Mouse (Mus musculus) midbrain, embryonic 16.5 days (tissue): Measurements from ENCODE around the gene Tead2. TPM values are rescaled to one million over a fixed set of nuclear protein-coding genes. Genes with fewer than 3 reads are reported as not detected.
"Not testable (repeated sequence)": the region's sequence is repeated elsewhere in the genome, so short reads cannot be mapped to it uniquely, and the experiment has no call there.

ENCODE experiments used
- ATAC-seq: fragments of 200-750 bp; cut with Nextera tagmentation; 2 replicates; pipeline ENCODE4 v1.8.0; 2017; ENCODE audit warnings: moderate TSS enrichment
- H3K27ac ChIP-seq: fragments of 300-500 bp; sonication (generic); 2 replicates; pipeline ENCODE4 v1.5.1; 2014; ENCODE audit warnings: mild to moderate bottlenecking, low read length, mixed read lengths
- H3K27me3 ChIP-seq: fragments of 300-500 bp; sonication (generic); 2 replicates; pipeline ENCODE4 v1.6.1; 2014; ENCODE audit warnings: low read depth, low read length, mixed read lengths; ENCODE audit not compliant: control insufficient read depth, insufficient read depth
- H3K36me3 ChIP-seq: fragments of 300-500 bp; sonication (generic); 2 replicates; pipeline ENCODE4 v1.6.1; 2014; ENCODE audit warnings: mild to moderate bottlenecking, low read length, moderate library complexity, mixed read lengths; ENCODE audit not compliant: control insufficient read depth, insufficient read depth
- H3K4me1 ChIP-seq: fragments of 300-500 bp; sonication (generic); 2 replicates; pipeline ENCODE4 v1.6.1; 2014; ENCODE audit warnings: mild to moderate bottlenecking, low read length, mixed read lengths; ENCODE audit not compliant: control insufficient read depth, insufficient read depth
- H3K4me2 ChIP-seq: fragments of 300-500 bp; sonication (generic); 2 replicates; pipeline ENCODE4 v1.6.1; 2014; ENCODE audit warnings: mild to moderate bottlenecking, low read length, mixed read lengths
- H3K4me3 ChIP-seq: fragments of 300-500 bp; sonication (generic); 2 replicates; pipeline ENCODE4 v1.5.1; 2014; ENCODE audit warnings: low read depth, mild to moderate bottlenecking, low read length, moderate library complexity, mixed read lengths
- H3K9ac ChIP-seq: fragments of 300-500 bp; sonication (generic); 2 replicates; pipeline ENCODE4 v1.6.1; 2014; ENCODE audit warnings: low read depth, low read length, mixed read lengths
- H3K9me3 ChIP-seq: fragments of 300-500 bp; sonication (generic); replicated peaks from 2 replicates; pipeline ENCODE4 v1.6.1; 2014; ENCODE audit warnings: mild to moderate bottlenecking, low read length, mixed read lengths; ENCODE audit not compliant: control insufficient read depth, poor library complexity, severe bottlenecking
- WGBS: fragments of 180-500 bp; shearing (Covaris S2); extraction: QIAGEN DNeasy Blood & Tissue Kit; methylation state at CpG from one replicate; pipeline ENCODE4 v1.1.7; 2014; 5-methylcytosine and 5-hydroxymethylcytosine counted together
- polyA plus RNA-seq: library from polyadenylated mRNA; unstranded; fragments of >200 nt; fragmentation: Nextera tagmentation; extraction: Ambion mirVana; gene quantifications from 2 replicates; pipeline ENCODE4 v1.2.1, GENCODE M21; 2015

Gene Tead2
- polyA plus RNA-seq, 1 experiment from 2014 or later, result 30.5 TPM

DNA sequence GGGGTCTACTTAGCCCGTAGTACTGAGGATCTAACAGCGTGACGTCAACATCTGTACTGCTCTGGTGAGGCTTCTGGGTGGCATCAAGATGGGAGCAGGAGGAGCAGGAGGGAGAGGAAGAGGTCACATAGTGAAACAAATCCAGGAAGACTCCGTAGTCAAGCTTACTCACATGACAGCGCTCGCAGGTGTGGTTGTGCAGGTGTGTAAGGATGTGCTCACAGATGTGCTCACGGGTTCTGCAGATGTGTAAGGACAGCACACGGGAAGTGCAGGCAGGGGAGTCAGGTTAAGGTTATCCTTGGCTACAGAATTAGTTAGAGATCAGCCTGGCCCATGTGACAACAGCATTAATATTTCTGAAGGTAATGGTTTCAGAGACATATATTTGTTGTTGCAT lies 38.3 kb downstream of the Tead2 start:
- Histone ChIP-seq H3K9me3 (no peaks in the 10 kb centered on the region), H3K27ac (no peak overlapping the region), H3K4me3 (no peak overlapping the region), H3K4me1 (no peaks in the 10 kb centered on the region), H3K9ac (no peak overlapping the region), H3K36me3 (no peaks in the 10 kb centered on the region), H3K27me3 (no peaks in the 10 kb centered on the region), H3K4me2 (no peak overlapping the region)
- 92% methylated on average over 8 of the region's 8 CpGs for WGBS
- ATAC-seq, result no peak

DNA sequence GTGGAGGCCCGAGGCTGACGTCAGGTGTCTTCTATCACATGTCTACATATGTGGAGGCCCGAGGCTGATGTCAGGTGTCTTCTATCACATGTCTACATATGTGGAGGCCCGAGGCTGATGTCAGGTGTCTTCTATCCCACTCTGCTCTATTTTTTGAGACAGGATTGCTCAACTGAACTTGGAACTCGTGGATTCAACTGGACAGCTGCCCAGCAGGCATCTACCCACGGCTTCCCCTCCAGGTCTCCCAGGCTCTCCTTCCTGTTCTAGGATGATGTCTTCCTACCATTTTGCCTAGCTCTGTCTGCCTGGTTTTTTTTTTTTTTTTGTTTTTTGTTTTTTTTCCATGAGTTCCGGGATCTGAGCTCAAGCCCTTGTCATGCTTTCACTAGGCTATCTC lies 40.3 kb downstream of the Tead2 start:
- 81% methylated on average over 5 of the region's 7 CpGs for WGBS
- not testable (repeated sequence) for H3K27ac ChIP-seq

GRCm38 (mm10) chr7:45257063-45257840 lies 41.7 kb downstream of the Tead2 start:
- no peak overlapping the region for H3K4me3 ChIP-seq
- no peak for ATAC-seq
- no peak overlapping the region for H3K27ac ChIP-seq
- H3K4me2 ChIP-seq, result no peak overlapping the region
- H3K9me3 ChIP-seq, result no peaks in the 10 kb centered on the region
- no peaks in the 10 kb centered on the region for H3K27me3 ChIP-seq
- WGBS, result 55% methylated on average over 11 of the region's 11 CpGs
- no peak overlapping the region for H3K9ac ChIP-seq
- H3K36me3 ChIP-seq, result no peaks in the 10 kb centered on the region
- H3K4me1 ChIP-seq, result no peaks in the 10 kb centered on the region

More for the DNA sequence above, 40.3 kb downstream of the Tead2 start:
- not testable (repeated sequence) for H3K9me3 ChIP-seq, H3K9ac ChIP-seq, H3K4me1 ChIP-seq, H3K4me3 ChIP-seq, ATAC-seq, H3K36me3 ChIP-seq, H3K27me3 ChIP-seq, H3K4me2 ChIP-seq

DNA sequence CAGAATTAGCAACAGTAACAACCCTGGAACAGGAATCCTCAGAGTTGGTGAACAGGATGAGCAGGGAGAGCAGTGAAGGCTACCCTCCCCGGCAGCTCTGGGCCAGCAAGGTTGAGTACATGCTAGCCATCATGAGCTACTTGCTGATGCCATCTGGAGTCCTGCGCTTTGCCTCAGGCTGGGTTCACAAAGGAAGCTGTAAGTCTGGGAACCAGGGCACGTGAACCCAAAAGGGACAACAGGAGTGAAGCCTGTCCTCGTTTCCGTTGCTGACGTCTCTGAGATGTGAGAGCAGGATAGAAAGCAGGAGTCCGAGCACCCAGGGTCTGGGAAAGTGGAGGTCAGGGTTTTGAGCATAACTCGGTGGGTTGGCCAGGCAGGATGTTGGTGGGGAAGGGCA lies 43.7 kb downstream of the Tead2 start:
- no peak overlapping the region for H3K4me3 ChIP-seq
- H3K4me1 ChIP-seq, result no peaks in the 10 kb centered on the region
- WGBS, result 88% methylated on average over 8 of the region's 8 CpGs
- no peak overlapping the region for H3K27ac ChIP-seq
- H3K9ac ChIP-seq, result no peak overlapping the region
- no peak for ATAC-seq
- no peak overlapping the region for H3K4me2 ChIP-seq
- no peaks in the 10 kb centered on the region for H3K36me3 ChIP-seq
- H3K27me3 ChIP-seq, result no peaks in the 10 kb centered on the region
- no peaks in the 10 kb centered on the region for H3K9me3 ChIP-seq

DNA sequence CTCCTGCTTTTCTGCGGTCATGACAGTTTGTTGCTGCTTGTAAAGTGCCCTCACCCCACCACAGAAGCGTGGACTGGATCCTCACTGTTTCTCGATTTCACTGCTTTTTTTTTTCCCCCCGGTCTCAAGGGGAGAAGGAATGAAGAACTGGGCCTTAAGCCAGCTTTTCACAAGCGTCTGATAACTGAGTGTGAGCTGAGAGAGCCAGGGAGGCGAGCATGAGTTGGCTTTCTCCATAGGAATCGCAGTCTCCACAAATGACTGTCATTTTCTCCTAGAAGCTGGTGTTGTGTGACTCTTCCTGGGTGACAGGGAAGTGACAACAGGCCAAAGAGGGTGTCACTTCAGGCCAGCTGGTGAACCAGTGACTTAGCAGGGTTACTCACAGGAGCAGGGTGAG lies 46.7 kb downstream of the Tead2 start:
- no peak overlapping the region for H3K4me3 ChIP-seq

DNA sequence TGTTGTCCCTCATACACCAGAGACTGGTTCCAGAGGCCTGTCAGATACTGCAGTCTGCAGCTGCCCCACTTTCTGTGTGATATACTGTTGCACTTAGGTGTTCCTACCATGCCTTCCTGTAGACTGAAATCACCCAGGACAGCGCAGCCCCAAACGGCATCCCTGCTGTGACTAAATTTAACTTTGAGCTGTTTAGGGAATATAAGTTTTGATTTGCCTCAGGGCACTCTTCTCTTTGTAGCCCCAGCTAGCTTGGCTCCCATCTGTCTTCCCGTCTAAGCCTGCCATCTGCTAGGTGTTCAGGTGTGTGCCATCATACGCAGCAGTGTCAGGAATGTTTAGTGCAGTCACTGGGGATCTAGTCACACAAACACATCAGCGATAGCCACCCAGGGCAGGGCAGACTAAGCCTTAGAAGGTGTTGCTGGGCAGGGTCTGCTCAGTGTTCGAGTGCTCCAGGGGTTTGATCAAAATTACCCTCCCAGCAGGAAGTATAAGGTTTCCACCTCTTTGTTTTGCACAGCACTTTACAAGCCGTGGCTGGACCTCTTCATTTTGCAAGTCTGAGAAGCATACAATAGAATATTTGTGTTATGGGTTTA lies 47.6 kb downstream of the Tead2 start:
- WGBS, result 80% methylated on average over 7 of the region's 7 CpGs
- H3K9me3 ChIP-seq, result no peaks in the 10 kb centered on the region
- ATAC-seq, result no peak
- H3K27me3 ChIP-seq, result no peaks in the 10 kb centered on the region
- no peak overlapping the region for H3K4me3 ChIP-seq
- no peaks in the 10 kb centered on the region for H3K4me1 ChIP-seq
- no peak overlapping the region for H3K4me2 ChIP-seq
- no peak overlapping the region for H3K9ac ChIP-seq
- no peak overlapping the region for H3K27ac ChIP-seq
- H3K36me3 ChIP-seq, result no peaks in the 10 kb centered on the region

More for the DNA sequence above, 46.7 kb downstream of the Tead2 start:
- H3K4me1 ChIP-seq, result no peaks in the 10 kb centered on the region
- no peak for ATAC-seq
- H3K27ac ChIP-seq, result no peak overlapping the region
- no peak overlapping the region for H3K9ac ChIP-seq
- no peaks in the 10 kb centered on the region for H3K36me3 ChIP-seq
- no peak overlapping the region for H3K4me2 ChIP-seq
- 63% methylated on average over 7 of the region's 7 CpGs for whole genome bisulfite sequencing
- no peaks in the 10 kb centered on the region for H3K9me3 ChIP-seq
- H3K27me3 ChIP-seq, result no peaks in the 10 kb centered on the region

- H3K9ac ChIP-seq, result no peak overlapping the region
- no peaks in the 10 kb centered on the region for H3K27me3 ChIP-seq
- no peak for ATAC-seq
- H3K4me1 ChIP-seq, result no peaks in the 10 kb centered on the region
- H3K4me2 ChIP-seq, result no peak overlapping the region
- no peak overlapping the region for H3K4me3 ChIP-seq
- no peak overlapping the region for H3K27ac ChIP-seq
- 75% methylated on average over 3 of the region's 3 CpGs for WGBS
- no peaks in the 10 kb centered on the region for H3K36me3 ChIP-seq
- no peaks in the 10 kb centered on the region for H3K9me3 ChIP-seq
These were observed 48.8 kb downstream of the Tead2 start for GRCm38 (mm10) chr7:45264348-45264747.

GRCm38 (mm10) chr7:45265518-45265917 lies 50.0 kb downstream of the Tead2 start:
- WGBS, result 91% methylated on average over 1 of the region's 1 CpGs
- no peak for ATAC-seq
- H3K4me1 ChIP-seq, result no peaks in the 10 kb centered on the region
- H3K9me3 ChIP-seq, result no peaks in the 10 kb centered on the region
- H3K27me3 ChIP-seq, result no peaks in the 10 kb centered on the region
- no peak overlapping the region for H3K27ac ChIP-seq
- no peaks in the 10 kb centered on the region for H3K36me3 ChIP-seq
- H3K4me2 ChIP-seq, result no peak overlapping the region
- no peak overlapping the region for H3K4me3 ChIP-seq
- no peak overlapping the region for H3K9ac ChIP-seq

DNA sequence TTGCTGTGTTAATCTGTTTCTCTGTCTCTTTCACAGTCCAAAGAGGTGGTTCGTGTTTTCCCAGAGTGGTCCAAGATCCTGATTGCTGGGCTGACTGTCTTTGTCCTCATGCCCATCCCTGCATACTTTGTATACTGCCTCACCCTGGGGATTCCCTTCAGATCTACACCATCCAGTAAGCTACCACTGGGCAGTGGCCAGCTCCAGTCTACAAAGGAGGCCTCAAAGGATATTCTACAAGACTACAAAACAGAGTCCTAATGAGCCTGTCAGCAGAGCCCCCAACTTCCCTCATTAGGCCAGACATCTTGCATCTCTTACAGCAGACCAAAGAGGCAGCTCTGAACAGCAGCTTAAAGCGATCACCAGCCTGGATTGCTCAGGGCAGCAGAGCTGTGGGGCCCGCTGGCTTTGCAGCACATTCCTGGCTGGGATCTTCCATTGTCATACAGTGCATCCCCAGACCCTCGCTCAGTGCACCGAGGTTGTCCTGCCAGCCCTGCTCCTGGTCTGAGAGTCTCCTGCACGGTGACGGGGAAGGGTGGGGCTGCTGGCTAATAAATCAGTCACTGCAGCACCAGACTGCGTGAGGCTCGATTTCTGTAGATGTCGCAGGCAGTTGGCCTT lies 57.3 kb downstream of the Tead2 start:
- WGBS, result 57% methylated on average over 10 of the region's 10 CpGs

More for the DNA sequence above, 57.3 kb downstream of the Tead2 start:
- Histone ChIP-seq H3K4me2 (no peak overlapping the region), H3K9me3 (no peaks in the 10 kb centered on the region), H3K27me3 (no peaks in the 10 kb centered on the region; the same call in 1 of the 2 replicates), H3K4me1 (peaks cover 2% of the 10 kb centered on the region; the same call in 1 of the 2 replicates), H3K36me3 (no peaks in the 10 kb centered on the region), H3K4me3 (no peak overlapping the region), H3K9ac (no peak overlapping the region), H3K27ac (no peak overlapping the region; the same call in 1 of the 2 replicates)
- ATAC-seq, result no peak
